ENCODE assay signal across 8 mouse cellular contexts in genomic region chr12:80518393-80518756, GRCm38 (mm10). TPM values are rescaled to one million over a fixed set of nuclear protein-coding genes. Genes with fewer than 3 reads are reported as not detected.
A peak's percentile ranks its signal among the peaks of the same experiment; 100 is the strongest.
DNase-seq lines count a peak whose midpoint lies in the region; ATAC-seq and TF ChIP-seq lines count a peak whose summit lies in the region.

No protein-coding gene starts in this region.

- peak overlapping the region; percentile 4; the same call in 1 of the 2 replicates for H3K27ac ChIP-seq in cerebellum, adult 2 months (ENCODE audit: insufficient read depth, low read length)
- H3K27ac ChIP-seq in embryonic fibroblast, embryonic 13.5 days (ENCODE audit: insufficient read depth, low read length), result no peak overlapping the region
- no peak overlapping the region for H3K27ac ChIP-seq in limb, embryonic 14.5 days (replicated peaks; ENCODE audit: low read depth, low read length)

- peak; percentile 41 to 49 for DNase-seq in layer of hippocampus, postnatal 10 days (ENCODE audit: low spot score in 2 of 2)
- no peak for DNase-seq in layer of hippocampus, adult 9-11 months
- DNase-seq in cerebellum, adult 2 months, result peak; percentile 56 to 70
- no peak for DNase-seq in limb, embryonic 14.5 days (ENCODE audit: low spot score)
- peak; percentile 22 for DNase-seq in yolk sac, embryonic 10.5 days (ENCODE audit: low spot score)
- DNase-seq in c-Kit-positive CD71-positive TER-119-positive erythroid progenitor cells, embryonic 14.5 days (ENCODE audit: low spot score), result no peak
- no peak for DNase-seq in thymus, adult 18-20 months

- peak overlapping the region; percentile 72 for H3K4me3 ChIP-seq in cerebellum, adult 2 months (replicated peaks; ENCODE audit: insufficient read depth, low read depth, low read length)
- H3K4me3 ChIP-seq in embryonic fibroblast, embryonic 13.5 days (ENCODE audit: insufficient read depth, low read length), result peak overlapping the region; percentile 40
- H3K4me3 ChIP-seq in limb, embryonic 14.5 days (replicated peaks; ENCODE audit: low read length), result peak overlapping the region; percentile 67

- ATAC-seq in limb, embryonic 14.5 days (ENCODE audit: low FRiP score, low read depth), result peak; percentile 32

- peak overlapping the region; percentile 69 for H3K9ac ChIP-seq in limb, embryonic 14.5 days (ENCODE audit: low read depth, low read length, severe bottlenecking)

- peak overlapping the region; percentile 94 for H3K4me2 ChIP-seq in limb, embryonic 14.5 days (replicated peaks; ENCODE audit: low read depth, low read length, severe bottlenecking)

- H3K36me3 ChIP-seq in limb, embryonic 14.5 days (ENCODE audit: control insufficient read depth, insufficient read depth, low read length), result no peaks in the 10 kb centered on the region

- no peaks in the 10 kb centered on the region for H3K27me3 ChIP-seq in cerebellum, adult 2 months (ENCODE audit: control insufficient read depth, insufficient read depth, low read length)
- peaks cover 33% of the 10 kb centered on the region for H3K27me3 ChIP-seq in limb, embryonic 14.5 days (ENCODE audit: control insufficient read depth, insufficient read depth, low read length)

- no peaks in the 10 kb centered on the region for H3K9me3 ChIP-seq in limb, embryonic 14.5 days (ENCODE audit: control insufficient read depth, low read length)

- H3K4me1 ChIP-seq in cerebellum, adult 2 months (ENCODE audit: control insufficient read depth, insufficient read depth, low read length), result no peaks in the 10 kb centered on the region
- H3K4me1 ChIP-seq in embryonic fibroblast, embryonic 13.5 days (ENCODE audit: control insufficient read depth, insufficient read depth, low read length), result peaks cover 3% of the 10 kb centered on the region; the same call in 1 of the 2 replicates
- 0 out of 2 replicates have a peak, but pooled peaks cover 3% of the 10 kb centered on the region for H3K4me1 ChIP-seq in limb, embryonic 14.5 days (ENCODE audit: control insufficient read depth, insufficient read depth, low read length)

- WGBS in cerebellum, adult 2 months, result under 1% methylated on average over 25 of the region's 25 CpGs
- under 1% methylated on average over 25 of the region's 25 CpGs for WGBS in limb, embryonic 14.5 days

- no peak for TF ChIP-seq POLR2A in cerebellum, adult 2 months (IDR thresholded peaks at IDR 0.05; ENCODE audit: borderline replicate concordance, insufficient read depth, low read length)
- no peak for TF ChIP-seq POLR2A in embryonic fibroblast, embryonic 13.5 days (IDR thresholded peaks at IDR 0.05; ENCODE audit: low read depth, low read length)
- TF ChIP-seq POLR2A in limb, embryonic 14.5 days (IDR thresholded peaks at IDR 0.05; ENCODE audit: borderline replicate concordance, extremely low read depth, insufficient read depth, insufficient read length), result no peak

- TF ChIP-seq CTCF in cerebellum, adult 2 months (IDR thresholded peaks at IDR 0.05; ENCODE audit: borderline replicate concordance, insufficient read depth, low read depth, low read length), result no peak
- no peak for TF ChIP-seq CTCF in embryonic fibroblast, embryonic 13.5 days (IDR thresholded peaks at IDR 0.05; ENCODE audit: borderline replicate concordance, insufficient read depth, low read length)

RNA-seq across cellular contexts. Expression of gene Galnt16, which starts 0.3 kb away (rescaled TPM):
- total RNA-seq in layer of hippocampus, postnatal 10 days (2021), result 10 to 100 TPM; 84.0 to 91.5 TPM
- 29.3 and 32.8 TPM in 2 replicates for polyA plus RNA-seq in cerebellum, adult 2 months (2012; rRNA removed)
- polyA plus RNA-seq in embryonic fibroblast, embryonic 13.5 days (2011; ENCODE audit: insufficient read length, low read depth, missing spikeins), result 3.4 and 7.8 TPM in 2 replicates
- polyA plus RNA-seq in limb, embryonic 14.5 days (2012; rRNA removed), result 19.1 and 20.2 TPM in 2 replicates
- 12.4 and 15.7 TPM in 2 replicates for polyA plus RNA-seq in limb, embryonic 14.5 days (2014; fragmentation: Nextera tagmentation; extraction: Ambion mirVana)

RNA-seq across cellular contexts. Expression of gene Exd2, which starts 55.5 kb away (rescaled TPM):
- total RNA-seq in layer of hippocampus, postnatal 10 days (2021), result 10 to 100 TPM; 61.7 to 64.9 TPM
- polyA plus RNA-seq in cerebellum, adult 2 months (2012; rRNA removed), result 61.5 and 68.0 TPM in 2 replicates
- polyA plus RNA-seq in embryonic fibroblast, embryonic 13.5 days (2011; ENCODE audit: insufficient read length, low read depth, missing spikeins), result 15.6 and 23.9 TPM in 2 replicates
- 30.5 and 33.1 TPM in 2 replicates for polyA plus RNA-seq in limb, embryonic 14.5 days (2012; rRNA removed)
- polyA plus RNA-seq in limb, embryonic 14.5 days (2014; fragmentation: Nextera tagmentation; extraction: Ambion mirVana), result 22.8 and 28.7 TPM in 2 replicates

Comparison
In these comparisons a context has a peak if more than half of its experiments do, and no peak if none do; other contexts are left out.
1. DNase-seq: peak in layer of hippocampus, postnatal 10 days (2 of 2), cerebellum, adult 2 months (2 of 2) and yolk sac, embryonic 10.5 days (single experiment); none in layer of hippocampus, adult 9-11 months (single experiment), limb, embryonic 14.5 days (single experiment), c-Kit-positive CD71-positive TER-119-positive erythroid progenitor cells, embryonic 14.5 days (single experiment) and thymus, adult 18-20 months (0 of 2).
2. Peak in every context shown above with its lines, with median percentiles within 50 percentile points of each other: H3K4me3 ChIP-seq.